Comparison of ENCODE assay signal across 12 mouse cellular contexts in genomic region chr10:59565995-59566410, GRCm38 (mm10). TPM values are rescaled to one million over a fixed set of nuclear protein-coding genes. Genes with fewer than 3 reads are reported as not detected.
DNase-seq lines count a peak whose midpoint lies in the region; ATAC-seq lines count a peak whose summit lies in the region.
"Had no signal": no experiment of that assay in that cellular context is flagged by ENCODE, and none has a peak within 500 bp of the region (broad histone marks: within the 10 kb centered on the region; RNA-seq: fewer than 3 reads in every experiment).

No protein-coding gene starts in this region.

- no peak for ATAC-seq in hindbrain, embryonic 12.5 days (ENCODE audit: low FRiP score)
- no peak for ATAC-seq in hindbrain, embryonic 11.5 days (ENCODE audit: low FRiP score)
- peak; percentile 84 for ATAC-seq in limb, embryonic 13.5 days (ENCODE audit: low FRiP score, low read depth)

- H3K4me3 ChIP-seq in hindbrain, embryonic 12.5 days: no peak overlapping the region
- H3K4me3 ChIP-seq in hindbrain, embryonic 11.5 days (ENCODE audit: low read depth, low read length): no peak overlapping the region
- no peak overlapping the region for H3K4me3 ChIP-seq in limb, embryonic 13.5 days
- H3K4me3 ChIP-seq: heart, embryonic 12.5 days; hindbrain, embryonic 15.5 days; liver, embryonic 15.5 days had no signal

- H3K36me3 ChIP-seq in hindbrain, embryonic 12.5 days: no peaks in the 10 kb centered on the region
- no peaks in the 10 kb centered on the region for H3K36me3 ChIP-seq in hindbrain, embryonic 11.5 days (ENCODE audit: control insufficient read depth, insufficient read depth, low read length)
- no peaks in the 10 kb centered on the region for H3K36me3 ChIP-seq in limb, embryonic 13.5 days
- H3K36me3 ChIP-seq: heart, embryonic 12.5 days; hindbrain, embryonic 15.5 days; liver, embryonic 15.5 days had no signal

- H3K4me2 ChIP-seq in hindbrain, embryonic 12.5 days (replicated peaks): no peak overlapping the region
- H3K4me2 ChIP-seq in hindbrain, embryonic 11.5 days (replicated peaks; ENCODE audit: low read depth, low read length): no peak overlapping the region
- H3K4me2 ChIP-seq in limb, embryonic 13.5 days (replicated peaks): peak overlapping the region; percentile 36
- H3K4me2 ChIP-seq: heart, embryonic 12.5 days; hindbrain, embryonic 15.5 days; liver, embryonic 15.5 days had no signal

- peak overlapping the region; percentile 12; the same call in 1 of the 2 replicates for H3K27ac ChIP-seq in hindbrain, embryonic 12.5 days
- H3K27ac ChIP-seq in hindbrain, embryonic 11.5 days (ENCODE audit: low read depth, low read length): no peak overlapping the region
- H3K27ac ChIP-seq in limb, embryonic 13.5 days: peak overlapping the region; percentile 86
- H3K27ac ChIP-seq: hindbrain, embryonic 15.5 days; liver, embryonic 15.5 days had no signal

- H3K4me1 ChIP-seq in hindbrain, embryonic 12.5 days: peaks cover 2% of the 10 kb centered on the region; the same call in 1 of the 2 replicates
- H3K4me1 ChIP-seq in hindbrain, embryonic 11.5 days (replicated peaks; ENCODE audit: control insufficient read depth, insufficient read depth, low read length): 0 out of 2 replicates have a peak, but pooled peaks cover 2% of the 10 kb centered on the region
- peaks cover 76% of the 10 kb centered on the region for H3K4me1 ChIP-seq in limb, embryonic 13.5 days
- H3K4me1 ChIP-seq: hindbrain, embryonic 15.5 days had no signal

- DNase-seq in hindbrain, embryonic 11.5 days (ENCODE audit: low spot score): no peak
- DNase-seq in Muller cell, postnatal 12 days (ENCODE audit: inconsistent ontology term): peak; percentile 35
- DNase-seq in brain, adult 2 months (ENCODE audit: low read depth, low spot score): peak; percentile 52
- DNase-seq in adipocyte (ENCODE audit: low spot score): no peak
- no peak for DNase-seq in embryo, embryonic 10.5 days (ENCODE audit: low spot score)
- DNase-seq: adrenal gland, adult 2 months; cerebellum, postnatal 14 days had no signal

- 75% methylated on average over 2 of the region's 2 CpGs for WGBS in hindbrain, embryonic 12.5 days
- 80% methylated on average over 2 of the region's 2 CpGs for WGBS in hindbrain, embryonic 11.5 days
- WGBS in limb, embryonic 13.5 days: 25% methylated on average over 2 of the region's 2 CpGs

- no peak overlapping the region for H3K9ac ChIP-seq in hindbrain, embryonic 12.5 days
- no peak overlapping the region for H3K9ac ChIP-seq in hindbrain, embryonic 11.5 days (ENCODE audit: low read depth, low read length)
- no peak overlapping the region for H3K9ac ChIP-seq in limb, embryonic 13.5 days
- H3K9ac ChIP-seq: heart, embryonic 12.5 days; hindbrain, embryonic 15.5 days; liver, embryonic 15.5 days had no signal

- no peaks in the 10 kb centered on the region for H3K27me3 ChIP-seq in hindbrain, embryonic 12.5 days
- H3K27me3 ChIP-seq in hindbrain, embryonic 11.5 days (ENCODE audit: control insufficient read depth, insufficient read depth, low read length): no peaks in the 10 kb centered on the region
- no peaks in the 10 kb centered on the region for H3K27me3 ChIP-seq in limb, embryonic 13.5 days
- H3K27me3 ChIP-seq: heart, embryonic 12.5 days; hindbrain, embryonic 15.5 days; liver, embryonic 15.5 days had no signal

- H3K9me3 ChIP-seq in hindbrain, embryonic 12.5 days (replicated peaks): no peaks in the 10 kb centered on the region
- no peaks in the 10 kb centered on the region for H3K9me3 ChIP-seq in hindbrain, embryonic 11.5 days (ENCODE audit: control insufficient read depth, low read length)
- H3K9me3 ChIP-seq in limb, embryonic 13.5 days: no peaks in the 10 kb centered on the region
- H3K9me3 ChIP-seq: heart, embryonic 12.5 days; hindbrain, embryonic 15.5 days; liver, embryonic 15.5 days had no signal

RNA-seq across cellular contexts. Expression of gene Gm10322, which starts 49.9 kb away (rescaled TPM):
- polyA plus RNA-seq in hindbrain, embryonic 12.5 days (2016; fragmentation: Nextera tagmentation; extraction: Ambion mirVana): not detected in 2 replicates
- not detected in 2 replicates for polyA plus RNA-seq in hindbrain, embryonic 11.5 days (2014; fragmentation: Nextera tagmentation; extraction: Ambion mirVana)
- polyA plus RNA-seq in limb, embryonic 13.5 days (2015; fragmentation: Nextera tagmentation; extraction: Ambion mirVana): not detected in 2 replicates
- polyA plus RNA-seq: adrenal gland, adult 2 months; heart, embryonic 12.5 days; hindbrain, embryonic 15.5 days; liver, embryonic 15.5 days had no signal

RNA-seq across cellular contexts. Expression of gene Mcu, which starts 50.5 kb away (rescaled TPM):
- 23.2 and 29.2 TPM in 2 replicates for polyA plus RNA-seq in hindbrain, embryonic 12.5 days (2016; fragmentation: Nextera tagmentation; extraction: Ambion mirVana)
- 21.8 and 24.7 TPM in 2 replicates for polyA plus RNA-seq in hindbrain, embryonic 11.5 days (2014; fragmentation: Nextera tagmentation; extraction: Ambion mirVana)
- 62.3 and 65.3 TPM in 2 replicates for polyA plus RNA-seq in limb, embryonic 13.5 days (2015; fragmentation: Nextera tagmentation; extraction: Ambion mirVana)

Comparison
In these comparisons a context has a peak if more than half of its experiments do, and no peak if none do; other contexts are left out.
1. DNase-seq: peak in Muller cell, postnatal 12 days (single experiment) and brain, adult 2 months (single experiment); none in hindbrain, embryonic 11.5 days (single experiment), adipocyte (single experiment) and embryo, embryonic 10.5 days (single experiment).